Mouse (Mus musculus) erythroblast, embryonic 14.5 days (primary cell): ENCODE results near the gene 0610012G03Rik.

Source experiments
- GATA1 ChIP-seq: IDR thresholded peaks from 2 replicates; pipeline ENCODE4 v1.6.1; 2012; ENCODE audit warnings: low read length, inconsistent platforms, mixed read lengths
- TAL1 ChIP-seq: IDR thresholded peaks from 3 replicates; pipeline ENCODE4 v1.6.1; 2012; ENCODE audit warnings: low read length, inconsistent platforms, mixed read lengths

DNA sequence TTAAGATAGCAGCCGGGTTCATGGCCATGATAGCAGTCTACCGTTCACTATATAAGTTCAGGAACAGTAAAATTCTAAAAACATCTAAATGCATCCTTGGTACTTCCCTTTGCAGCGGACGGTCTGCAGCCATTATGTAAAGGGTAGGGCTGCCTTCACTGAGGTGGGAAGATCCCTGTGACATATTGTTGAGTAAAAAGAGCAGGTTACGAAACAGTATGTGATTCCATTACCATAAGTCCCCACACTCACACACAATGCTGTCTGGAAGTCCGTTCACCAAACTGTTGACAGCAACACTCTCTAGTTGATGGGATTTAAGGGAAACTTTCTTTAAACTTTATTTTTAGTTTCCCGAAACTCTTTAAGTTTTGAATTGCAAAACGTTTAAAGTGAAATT, 45.1 kb downstream of the 0610012G03Rik start:
- TF ChIP-seq GATA1 (no peak), TAL1 (no peak)
